Mouse (Mus musculus): ENCODE data around the gene Crtc3. TPM values are rescaled to one million over a fixed set of nuclear protein-coding genes. Genes with fewer than 3 reads are reported as not detected.

Crtc3 gene
- total RNA-seq, 2 experiments from 2014 or later: 20.5 to 24.9 TPM

DNA sequence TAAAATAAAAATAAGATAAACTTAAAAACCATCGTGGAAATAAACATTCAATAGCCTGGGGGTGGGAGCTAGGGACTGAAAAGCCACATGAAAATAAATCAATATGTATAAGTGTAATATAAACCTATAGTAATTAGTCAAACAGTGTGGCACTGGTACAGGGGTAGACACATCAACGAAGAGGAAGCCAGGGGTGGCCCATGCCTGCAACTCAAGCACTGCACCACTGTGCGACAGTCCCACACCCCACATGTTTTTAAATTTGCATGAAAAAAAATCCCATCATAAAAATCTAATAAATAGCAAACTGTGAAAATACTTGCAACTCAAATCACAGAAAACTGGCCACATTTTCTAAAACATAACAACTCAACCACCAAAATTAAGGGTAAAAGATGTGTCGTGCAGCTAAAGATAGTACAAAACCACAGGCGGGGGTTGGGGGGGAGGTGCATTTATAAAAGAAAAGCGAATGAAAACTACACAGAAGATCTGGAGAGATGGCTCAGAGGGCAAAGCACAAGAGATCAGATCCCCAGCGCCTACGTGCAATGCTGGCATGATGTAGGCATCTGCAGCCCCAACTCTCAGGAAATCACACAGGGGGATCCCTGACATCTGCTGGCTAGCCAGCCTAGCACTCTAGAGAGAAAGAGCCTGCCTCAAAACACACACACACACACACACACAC is 45.6 kb downstream of the Crtc3 start:
- DNase-seq (ENCODE audit: low spot score in 2 of 2): no peak

GRCm38 (mm10) chr7:80642552-80642951 is 46.1 kb downstream of the Crtc3 start:
- DNase-seq (ENCODE audit: low spot score in 2 of 2): no peak

GRCm38 (mm10) chr7:80641899-80642298 is 46.8 kb downstream of the Crtc3 start:
- no peak for DNase-seq (ENCODE audit: low spot score in 2 of 2)

DNA sequence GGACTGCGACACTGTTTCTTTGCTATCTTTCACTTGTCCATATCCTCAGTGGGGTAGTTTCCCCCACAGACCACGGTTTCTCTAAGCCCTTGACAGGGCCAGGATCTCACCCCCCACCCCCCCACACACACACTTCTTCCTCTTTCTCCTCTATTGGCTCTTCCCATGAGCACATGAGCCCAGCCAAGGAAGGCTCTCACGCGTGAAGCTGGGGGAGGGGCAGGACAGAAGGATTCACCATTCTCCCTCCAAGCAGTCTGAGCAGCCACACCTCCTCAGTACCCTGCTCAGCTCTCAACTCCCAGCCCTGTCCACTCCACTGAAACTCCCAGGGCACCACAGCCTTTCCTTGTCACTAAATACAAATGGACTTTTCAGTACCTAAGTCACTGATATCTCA is 47.2 kb downstream of the Crtc3 start:
- no peak for DNase-seq (ENCODE audit: low spot score in 2 of 2)

- DNase-seq (ENCODE audit: low spot score in 2 of 2): no peak
Observed at GRCm38 (mm10) chr7:80639981-80640380, 48.7 kb downstream of the Crtc3 start.

DNA sequence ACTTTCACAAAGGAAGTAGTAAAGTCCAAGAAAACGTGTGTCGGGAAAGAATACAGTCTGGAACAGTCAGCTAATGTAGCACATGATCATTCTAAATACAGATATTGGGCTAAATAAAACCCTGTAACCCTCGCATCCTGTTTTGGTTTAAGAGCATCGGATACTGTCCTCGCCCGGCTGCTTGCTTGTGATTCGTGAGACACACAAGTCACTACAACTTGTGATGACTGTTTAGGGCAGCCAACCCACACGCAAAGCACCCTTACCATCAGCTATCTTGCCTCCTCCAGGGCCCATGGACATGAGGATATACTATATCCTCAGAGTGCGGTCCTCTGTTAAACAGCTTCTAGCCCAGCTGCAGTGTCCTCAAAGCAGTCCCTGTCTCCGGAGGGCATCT is 50.2 kb downstream of the Crtc3 start:
- no peak for DNase-seq (ENCODE audit: low spot score in 2 of 2)

DNA sequence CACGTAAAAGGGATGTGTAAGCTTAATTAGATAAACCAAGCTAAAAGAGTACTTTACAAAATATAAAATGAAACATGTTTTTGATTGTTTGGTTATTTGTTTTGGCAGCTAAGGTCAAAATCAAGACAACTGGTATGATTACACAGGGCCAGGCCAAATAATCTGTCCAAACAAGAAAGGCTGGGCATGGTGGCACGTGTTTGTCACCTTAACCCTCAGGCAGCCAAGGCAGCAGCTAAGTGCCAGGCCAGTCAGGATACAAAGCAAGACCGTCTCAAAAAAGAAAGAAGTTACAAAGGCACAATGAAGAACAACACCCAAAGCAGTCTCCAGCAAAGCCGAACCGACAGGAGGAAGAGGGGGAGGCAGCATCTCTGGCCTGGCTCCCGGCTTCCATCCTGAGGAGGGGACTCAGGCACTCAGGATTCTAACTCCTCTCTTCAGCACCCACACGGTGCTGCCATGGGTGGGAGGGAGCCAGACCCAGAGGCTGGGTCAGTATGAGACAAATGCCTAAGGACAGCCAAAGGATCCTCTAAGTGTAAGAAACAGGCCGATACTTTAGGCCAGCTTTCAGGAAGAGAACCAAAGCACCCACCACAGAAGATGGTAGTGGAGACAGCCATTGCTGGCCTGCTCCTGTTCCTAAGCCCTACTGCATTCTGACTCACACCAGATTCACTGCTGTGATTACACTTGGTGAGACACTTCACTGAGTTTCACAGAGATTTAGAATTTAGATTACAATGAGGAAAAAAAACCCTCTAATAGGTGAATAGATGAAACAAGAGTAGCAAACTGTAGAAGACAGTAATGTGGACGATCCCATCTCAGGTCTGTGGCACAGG is 51.5 kb downstream of the Crtc3 start:
- DNase-seq (ENCODE audit: low spot score in 2 of 2): no peak

- no peak for DNase-seq (ENCODE audit: low spot score in 2 of 2)
Observed at GRCm38 (mm10) chr7:80636288-80636952, 52.3 kb downstream of the Crtc3 start.

DNA sequence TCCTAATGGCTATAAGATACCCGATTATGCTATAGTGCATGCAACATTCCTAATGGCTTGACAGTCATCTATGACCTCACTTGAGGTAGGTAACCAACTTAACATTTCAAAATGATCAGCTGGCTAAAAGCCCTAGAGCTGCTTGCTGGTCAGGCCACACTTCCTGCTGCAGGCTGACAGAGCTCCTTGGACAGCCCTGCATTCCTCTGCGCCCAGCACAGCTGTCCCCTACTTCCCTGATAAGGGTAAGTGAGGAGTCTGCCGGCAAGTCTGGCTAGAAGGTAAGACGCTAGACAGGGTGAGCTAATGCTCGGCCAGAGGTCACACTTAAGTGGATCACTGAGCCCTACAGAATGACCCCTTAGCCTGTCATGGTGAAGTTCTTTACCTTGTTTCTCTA is 52.8 kb downstream of the Crtc3 start:
- no peak for DNase-seq (ENCODE audit: low spot score in 2 of 2)

DNA sequence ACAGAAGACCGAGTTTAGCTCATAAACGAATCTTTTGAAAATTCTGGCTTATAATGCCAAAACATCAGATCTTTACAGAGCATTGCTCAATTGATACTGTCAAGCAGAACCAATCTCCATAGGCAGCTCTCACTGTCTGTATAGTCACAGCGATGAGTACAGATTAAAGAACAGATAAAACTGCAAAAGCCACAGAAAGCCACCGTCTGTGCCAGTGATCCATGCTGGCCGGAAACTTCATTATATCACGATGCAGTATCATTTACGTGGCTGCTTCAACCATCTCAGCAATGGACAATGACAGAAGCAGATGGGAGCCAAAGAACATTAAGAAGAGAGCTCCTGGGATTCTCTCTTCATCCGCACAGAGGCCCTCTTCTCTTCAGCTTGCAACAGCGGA is 53.9 kb downstream of the Crtc3 start:
- no peak for DNase-seq (ENCODE audit: low spot score in 2 of 2)

- no peak for DNase-seq (ENCODE audit: low spot score in 2 of 2)
Observed at GRCm38 (mm10) chr7:80633635-80634034, 55.0 kb downstream of the Crtc3 start.

GRCm38 (mm10) chr7:80631993-80632392 is 56.7 kb downstream of the Crtc3 start:
- no peak for DNase-seq (ENCODE audit: low spot score in 2 of 2)

GRCm38 (mm10) chr7:80631405-80631804 is 57.3 kb downstream of the Crtc3 start:
- DNase-seq (ENCODE audit: low spot score in 2 of 2): no peak

GRCm38 (mm10) chr7:80629369-80629768 is 59.3 kb downstream of the Crtc3 start:
- DNase-seq (ENCODE audit: low spot score in 2 of 2): no peak

- peak in 1 of 2 experiments; percentile 51 for DNase-seq (ENCODE audit: low spot score in 2 of 2)
Observed at GRCm38 (mm10) chr7:80628708-80629183, 59.9 kb downstream of the Crtc3 start.

DNA sequence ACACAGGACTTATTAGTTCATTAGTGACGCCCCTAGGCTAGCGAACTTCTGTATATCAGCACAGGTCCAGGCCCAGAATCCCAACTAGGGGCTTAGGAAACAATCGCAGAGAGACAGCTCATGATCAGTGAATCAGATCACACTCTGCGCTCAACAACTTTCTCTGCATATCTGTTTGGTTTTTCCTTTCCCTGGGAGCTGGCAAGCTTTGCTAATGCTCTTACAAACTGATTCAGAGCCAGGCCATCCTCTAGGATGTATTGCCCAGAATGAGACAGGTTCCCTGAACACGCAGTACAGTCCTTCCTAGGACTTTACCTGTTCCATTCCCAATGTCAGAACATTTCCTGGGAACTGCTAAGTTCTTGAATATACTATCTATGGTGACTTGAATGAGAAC is 61.7 kb downstream of the Crtc3 start:
- no peak for DNase-seq (ENCODE audit: low spot score in 2 of 2)

DNA sequence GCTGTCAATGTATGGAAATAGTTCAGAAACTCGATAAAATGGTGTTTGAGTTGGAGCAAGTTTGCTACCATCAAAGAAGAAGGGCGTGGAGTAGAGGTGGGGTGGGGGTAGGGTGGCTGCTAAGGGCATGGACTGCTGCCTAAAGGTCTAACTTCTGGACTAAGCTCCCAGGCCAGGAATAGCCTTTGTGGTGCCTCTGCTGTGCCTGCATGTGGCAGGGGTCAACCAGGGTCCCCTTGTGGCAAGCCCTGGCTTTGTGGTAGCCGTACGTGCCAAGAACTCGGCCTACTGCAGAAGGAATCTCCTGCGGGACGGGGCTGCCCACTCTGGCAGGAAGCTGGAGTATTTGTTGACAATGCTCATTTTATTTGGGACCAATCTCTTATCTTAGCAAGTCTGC is 62.8 kb downstream of the Crtc3 start:
- no peak for DNase-seq (ENCODE audit: low spot score in 2 of 2)

- DNase-seq (ENCODE audit: low spot score in 2 of 2): no peak
Observed at GRCm38 (mm10) chr7:80623276-80623675, 65.4 kb downstream of the Crtc3 start.

DNA sequence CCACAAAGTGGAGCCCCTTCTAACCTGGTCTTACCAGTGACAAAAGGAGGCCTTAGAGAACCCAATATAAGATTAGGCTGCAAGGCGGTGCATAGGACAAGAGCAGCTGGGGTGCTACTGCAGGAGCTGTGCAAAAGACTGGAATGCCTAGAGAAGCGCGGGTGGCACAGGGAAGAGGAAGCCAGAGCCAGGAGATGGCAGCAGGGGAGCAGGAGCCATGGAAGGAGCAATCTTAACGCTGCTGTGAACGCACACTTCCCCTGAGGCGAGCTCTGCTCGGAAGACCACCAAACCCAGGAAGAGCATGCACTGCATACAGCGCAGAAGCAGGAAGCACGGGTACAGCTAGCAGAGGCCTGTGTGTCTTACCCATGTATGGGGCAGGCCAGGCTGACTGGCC is 72.6 kb downstream of the Crtc3 start:
- no peak for DNase-seq (ENCODE audit: low spot score in 2 of 2)

- DNase-seq (ENCODE audit: low spot score in 2 of 2): no peak
Observed at GRCm38 (mm10) chr7:80614042-80614441, 74.6 kb downstream of the Crtc3 start.

DNA sequence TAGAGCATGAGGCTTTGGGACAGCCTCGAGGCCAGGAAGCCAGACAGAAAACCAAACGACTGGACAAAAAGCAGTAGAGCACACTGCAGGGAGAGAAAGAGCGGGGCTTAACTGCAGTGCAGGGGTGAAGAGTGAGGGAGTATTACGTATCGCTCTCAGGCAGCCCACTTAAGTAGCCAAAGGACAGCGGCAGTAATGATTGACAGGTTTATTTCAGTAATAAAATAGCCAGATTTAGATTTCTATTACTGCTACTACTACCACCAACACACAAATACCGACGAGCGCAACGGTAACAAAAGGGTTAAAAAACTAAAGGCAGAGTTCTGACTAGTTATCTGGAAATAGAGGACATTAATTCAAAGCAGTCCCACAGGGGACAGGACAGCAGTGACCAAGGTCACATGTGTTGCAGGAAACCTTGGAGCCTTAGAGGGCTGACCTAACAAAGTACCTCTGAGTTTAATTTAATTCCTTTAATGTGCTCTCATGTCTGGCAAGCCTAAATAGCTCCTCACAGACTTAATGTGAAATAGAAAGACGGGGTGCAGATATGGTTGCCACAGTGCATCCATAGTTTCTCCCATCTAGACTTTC is 76.4 kb downstream of the Crtc3 start:
- DNase-seq (ENCODE audit: low spot score in 2 of 2): no peak
